Mouse (Mus musculus): Measurements from ENCODE around the gene Skap1. TPM values are rescaled to one million over a fixed set of nuclear protein-coding genes. Genes with fewer than 3 reads are reported as not detected.

Skap1 gene
- polyA plus RNA-seq, 1 experiment = 0.02 TPM

GRCm38 (mm10) chr11:96534531-96534930 lies 70.1 kb downstream of the Skap1 start:
- no peak overlapping the region for H3K4me2 ChIP-seq (ENCODE audit: low read depth)
- H3K36me3 ChIP-seq (ENCODE audit: control insufficient read depth, insufficient read depth) = no peaks in the 10 kb centered on the region
- H3K4me3 ChIP-seq = no peak overlapping the region
- no peak overlapping the region for H3ac ChIP-seq (ENCODE audit: control insufficient read depth, insufficient read length)
- H3K27me3 ChIP-seq (ENCODE audit: control insufficient read depth, insufficient read depth, insufficient read length) = peaks cover 49% of the 10 kb centered on the region
- no peaks in the 10 kb centered on the region for H3K79me2 ChIP-seq (ENCODE audit: control insufficient read depth, insufficient read depth)
- TF ChIP-seq TCF12 (IDR thresholded peaks at IDR 0.05; ENCODE audit: insufficient read depth, poor library complexity, severe bottlenecking) (no peak), MAX (IDR thresholded peaks at IDR 0.05; ENCODE audit: low read depth) (no peak), REST (IDR thresholded peaks at IDR 0.05; ENCODE audit: insufficient read depth, insufficient read length) (no peak), MYOD1 (IDR thresholded peaks at IDR 0.05; ENCODE audit: control insufficient read depth in 1 of 3, insufficient read length in 2 of 3, low read depth in 2 of 3) (no peak), TCF3 (IDR thresholded peaks at IDR 0.05; ENCODE audit: insufficient read length, low read depth) (no peak)

GRCm38 (mm10) chr11:96536146-96536545 lies 71.8 kb downstream of the Skap1 start:
- no peak for TF ChIP-seq POLR2AphosphoS2 (IDR thresholded peaks at IDR 0.05; ENCODE audit: insufficient read length, low read depth)
- TF ChIP-seq SRF (IDR thresholded peaks at IDR 0.05; ENCODE audit: control insufficient read depth, insufficient read length, low read depth) = no peak
- no peak for TF ChIP-seq USF1 (IDR thresholded peaks at IDR 0.05; ENCODE audit: low read depth)
- no peak for TF ChIP-seq E2F4 (IDR thresholded peaks at IDR 0.05; ENCODE audit: insufficient read depth)
- TF ChIP-seq TCF12 (IDR thresholded peaks at IDR 0.05; ENCODE audit: insufficient read depth, poor library complexity, severe bottlenecking) = no peak
- TF ChIP-seq POLR2A (IDR thresholded peaks at IDR 0.05; ENCODE audit: insufficient read length, low read depth) = no peak
- no peak for TF ChIP-seq MYOD1 (IDR thresholded peaks at IDR 0.05; ENCODE audit: control insufficient read depth in 1 of 3, insufficient read length in 2 of 3, low read depth in 2 of 3)
- no peak for TF ChIP-seq REST (IDR thresholded peaks at IDR 0.05; ENCODE audit: insufficient read depth, insufficient read length)
- no peak for TF ChIP-seq MYOG (IDR thresholded peaks at IDR 0.05; ENCODE audit: control insufficient read depth in 1 of 3, insufficient read depth in 1 of 3, insufficient read length in 2 of 3, low read depth in 2 of 3)
- TF ChIP-seq MAX (IDR thresholded peaks at IDR 0.05; ENCODE audit: low read depth) = no peak
- TF ChIP-seq CEBPB (IDR thresholded peaks at IDR 0.05; ENCODE audit: insufficient read depth, poor library complexity, severe bottlenecking) = no peak
- TF ChIP-seq TCF3 (IDR thresholded peaks at IDR 0.05; ENCODE audit: insufficient read length, low read depth) = no peak
- H3K4me2 ChIP-seq (ENCODE audit: low read depth) = no peak overlapping the region
- H3K36me3 ChIP-seq (ENCODE audit: control insufficient read depth, insufficient read depth) = no peaks in the 10 kb centered on the region
- no peak overlapping the region for H3ac ChIP-seq (ENCODE audit: control insufficient read depth, insufficient read length)
- H3K79me2 ChIP-seq (ENCODE audit: control insufficient read depth, insufficient read depth) = no peaks in the 10 kb centered on the region
- H3K4me3 ChIP-seq = no peak overlapping the region
- peaks cover 39% of the 10 kb centered on the region for H3K27me3 ChIP-seq (ENCODE audit: control insufficient read depth, insufficient read depth, insufficient read length)

GRCm38 (mm10) chr11:96542003-96542402 lies 77.6 kb downstream of the Skap1 start:
- H3K27me3 ChIP-seq (ENCODE audit: control insufficient read depth, insufficient read depth, insufficient read length) = peaks cover 38% of the 10 kb centered on the region
- no peak overlapping the region for H3K4me3 ChIP-seq
- no peaks in the 10 kb centered on the region for H3K36me3 ChIP-seq (ENCODE audit: control insufficient read depth, insufficient read depth)
- H3K79me2 ChIP-seq (ENCODE audit: control insufficient read depth, insufficient read depth) = no peaks in the 10 kb centered on the region
- no peak for TF ChIP-seq MYOG (IDR thresholded peaks at IDR 0.05; ENCODE audit: control insufficient read depth in 1 of 3, insufficient read depth in 1 of 3, insufficient read length in 2 of 3, low read depth in 2 of 3)
- no peak for TF ChIP-seq POLR2AphosphoS2 (IDR thresholded peaks at IDR 0.05; ENCODE audit: insufficient read length, low read depth)
- TF ChIP-seq E2F4 (IDR thresholded peaks at IDR 0.05; ENCODE audit: insufficient read depth) = no peak
- TF ChIP-seq MAX (IDR thresholded peaks at IDR 0.05; ENCODE audit: low read depth) = no peak
- no peak for TF ChIP-seq TCF3 (IDR thresholded peaks at IDR 0.05; ENCODE audit: insufficient read length, low read depth)
- TF ChIP-seq MYOD1 (IDR thresholded peaks at IDR 0.05; ENCODE audit: control insufficient read depth in 1 of 3, insufficient read length in 2 of 3, low read depth in 2 of 3) = no peak
- TF ChIP-seq POLR2A (IDR thresholded peaks at IDR 0.05; ENCODE audit: insufficient read length, low read depth) = no peak
- TF ChIP-seq TCF12 (IDR thresholded peaks at IDR 0.05; ENCODE audit: insufficient read depth, poor library complexity, severe bottlenecking) = no peak
- TF ChIP-seq USF1 (IDR thresholded peaks at IDR 0.05; ENCODE audit: low read depth) = no peak
- TF ChIP-seq CEBPB (IDR thresholded peaks at IDR 0.05; ENCODE audit: insufficient read depth, poor library complexity, severe bottlenecking) = no peak
- no peak for TF ChIP-seq REST (IDR thresholded peaks at IDR 0.05; ENCODE audit: insufficient read depth, insufficient read length)
- no peak for TF ChIP-seq SRF (IDR thresholded peaks at IDR 0.05; ENCODE audit: control insufficient read depth, insufficient read length, low read depth)
- no peak overlapping the region for H3K4me2 ChIP-seq (ENCODE audit: low read depth)
- no peak overlapping the region for H3ac ChIP-seq (ENCODE audit: control insufficient read depth, insufficient read length)

- TF ChIP-seq USF1 (IDR thresholded peaks at IDR 0.05; ENCODE audit: low read depth) (no peak), MYOG (IDR thresholded peaks at IDR 0.05; ENCODE audit: control insufficient read depth in 1 of 3, insufficient read depth in 1 of 3, insufficient read length in 2 of 3, low read depth in 2 of 3) (no peak), POLR2A (IDR thresholded peaks at IDR 0.05; ENCODE audit: insufficient read length, low read depth) (no peak), REST (IDR thresholded peaks at IDR 0.05; ENCODE audit: insufficient read depth, insufficient read length) (no peak), TCF3 (IDR thresholded peaks at IDR 0.05; ENCODE audit: insufficient read length, low read depth) (no peak), POLR2AphosphoS2 (IDR thresholded peaks at IDR 0.05; ENCODE audit: insufficient read length, low read depth) (no peak), TCF12 (IDR thresholded peaks at IDR 0.05; ENCODE audit: insufficient read depth, poor library complexity, severe bottlenecking) (no peak), CEBPB (IDR thresholded peaks at IDR 0.05; ENCODE audit: insufficient read depth, poor library complexity, severe bottlenecking) (no peak), SRF (IDR thresholded peaks at IDR 0.05; ENCODE audit: control insufficient read depth, insufficient read length, low read depth) (no peak), E2F4 (IDR thresholded peaks at IDR 0.05; ENCODE audit: insufficient read depth) (no peak), MAX (IDR thresholded peaks at IDR 0.05; ENCODE audit: low read depth) (no peak), MYOD1 (IDR thresholded peaks at IDR 0.05; ENCODE audit: control insufficient read depth in 1 of 3, insufficient read length in 2 of 3, low read depth in 2 of 3) (no peak)
- H3K27me3 ChIP-seq (ENCODE audit: control insufficient read depth, insufficient read depth, insufficient read length) = peaks cover 38% of the 10 kb centered on the region
- H3K79me2 ChIP-seq (ENCODE audit: control insufficient read depth, insufficient read depth) = no peaks in the 10 kb centered on the region
- no peak overlapping the region for H3ac ChIP-seq (ENCODE audit: control insufficient read depth, insufficient read length)
- H3K36me3 ChIP-seq (ENCODE audit: control insufficient read depth, insufficient read depth) = no peaks in the 10 kb centered on the region
- no peak overlapping the region for H3K4me2 ChIP-seq (ENCODE audit: low read depth)
- no peak overlapping the region for H3K4me3 ChIP-seq
These were observed 78.2 kb downstream of the Skap1 start for GRCm38 (mm10) chr11:96542561-96542960.

GRCm38 (mm10) chr11:96546428-96546827 lies 82.0 kb downstream of the Skap1 start:
- no peak overlapping the region for H3K4me2 ChIP-seq (ENCODE audit: low read depth)
- no peaks in the 10 kb centered on the region for H3K79me2 ChIP-seq (ENCODE audit: control insufficient read depth, insufficient read depth)
- no peak for TF ChIP-seq SRF (IDR thresholded peaks at IDR 0.05; ENCODE audit: control insufficient read depth, insufficient read length, low read depth)
- TF ChIP-seq MAX (IDR thresholded peaks at IDR 0.05; ENCODE audit: low read depth) = no peak
- no peak for TF ChIP-seq MYOD1 (IDR thresholded peaks at IDR 0.05; ENCODE audit: control insufficient read depth in 1 of 3, insufficient read length in 2 of 3, low read depth in 2 of 3)
- no peak for TF ChIP-seq MYOG (IDR thresholded peaks at IDR 0.05; ENCODE audit: control insufficient read depth in 1 of 3, insufficient read depth in 1 of 3, insufficient read length in 2 of 3, low read depth in 2 of 3)
- no peak for TF ChIP-seq POLR2AphosphoS2 (IDR thresholded peaks at IDR 0.05; ENCODE audit: insufficient read length, low read depth)
- no peak for TF ChIP-seq TCF12 (IDR thresholded peaks at IDR 0.05; ENCODE audit: insufficient read depth, poor library complexity, severe bottlenecking)
- no peak overlapping the region for H3ac ChIP-seq (ENCODE audit: control insufficient read depth, insufficient read length)
- H3K4me3 ChIP-seq = no peak overlapping the region
- H3K36me3 ChIP-seq (ENCODE audit: control insufficient read depth, insufficient read depth) = no peaks in the 10 kb centered on the region
- peaks cover 53% of the 10 kb centered on the region for H3K27me3 ChIP-seq (ENCODE audit: control insufficient read depth, insufficient read depth, insufficient read length)
